Mouse (Mus musculus) Patski (cell line): ENCODE results near the gene Gm3233. TPM values are rescaled to one million over a fixed set of nuclear protein-coding genes. Genes with fewer than 3 reads are reported as not detected.
"Not testable (repeated sequence)": the region's sequence is repeated elsewhere in the genome, so short reads cannot be mapped to it uniquely, and the experiment has no call there.

Experiments
- ATAC-seq: fragments of 100-300 bp; one replicate; pipeline ENCODE4 v1.8.0; 2021
- CTCF ChIA-PET: fragments of 350-600 bp; sonication (Branson Sonifier 250); formaldehyde crosslinking; loops from one replicate; lab custom pipeline; 2022; ENCODE audit warnings: inconsistent platforms; lab: Charles Lee
- POLR2A ChIA-PET: fragments of 350-600 bp; sonication (Branson Sonifier 250); formaldehyde crosslinking; loops from one replicate; lab custom pipeline; 2022; ENCODE audit warnings: antibody characterized with exemption, inconsistent platforms; lab: Charles Lee
- DNase-seq: peaks from one replicate; pipeline ENCODE4 v3.0.0-alpha.2; 2011; ENCODE audit warnings: low read depth, low spot score
- H3K27me3 ChIP-seq: fragments of 371-371 bp; one replicate; pipeline ENCODE4 v1.5.1; 2021
- CTCF ChIP-seq: fragments of 100-300 bp; IDR thresholded peaks from one replicate; pipeline ENCODE4 v1.5.1; 2021
- in situ Hi-C: fragments of 300-500 bp; cut with MboI; formaldehyde crosslinking; loops from 3 replicates; pipeline ENCODE4 v1.11.1; 2018; ENCODE audit warnings: low pct_unique_long_range_greater_than_20kb, mixed read lengths
- polyA plus RNA-seq: library from polyadenylated mRNA; unstranded; gene quantifications from one replicate; pipeline ENCODE4 v1.2.3, GENCODE M21; 2021

Gene Gm3233
- polyA plus RNA-seq: not detected

DNA sequence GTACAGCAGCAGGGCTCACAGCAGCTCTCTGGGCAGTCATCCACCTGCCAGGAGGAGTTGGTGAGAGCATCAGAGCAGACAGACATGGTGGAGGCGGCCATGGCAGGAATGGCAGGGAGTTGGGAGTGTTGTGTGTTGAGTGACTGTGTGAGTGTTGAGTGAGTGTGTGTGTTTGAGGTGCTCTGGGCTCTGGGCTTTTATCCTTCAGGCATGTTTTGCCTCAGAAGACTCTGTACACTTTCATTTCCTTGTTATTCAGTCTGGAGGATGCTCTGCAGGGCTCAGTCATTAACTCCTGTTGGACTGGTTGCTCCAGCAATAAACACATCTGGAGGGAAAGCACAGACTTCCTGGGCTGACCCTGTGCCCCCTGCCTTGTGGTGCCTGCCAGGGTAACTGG is at the start of gene Gm3233:
Gm3233 (minus strand) TSS at position 101 of the 400 bp plus-strand sequence.
- POLR2A ChIA-PET, ATAC-seq, in situ Hi-C loops, DNase-seq, H3K27me3 ChIP-seq, CTCF ChIA-PET: not testable (repeated sequence)

- CTCF ChIA-PET: no interaction called here
- in situ Hi-C loops: no loop called here
- no peak for TF ChIP-seq CTCF
- ATAC-seq: no peak
- H3K27me3 ChIP-seq: peaks cover 18% of the 10 kb centered on the region
- POLR2A ChIA-PET: no interaction called here
- no peak for DNase-seq
Measured at GRCm38 (mm10) chr10:77804095-77804494, 44.6 kb upstream of the Gm3233 start.

DNA sequence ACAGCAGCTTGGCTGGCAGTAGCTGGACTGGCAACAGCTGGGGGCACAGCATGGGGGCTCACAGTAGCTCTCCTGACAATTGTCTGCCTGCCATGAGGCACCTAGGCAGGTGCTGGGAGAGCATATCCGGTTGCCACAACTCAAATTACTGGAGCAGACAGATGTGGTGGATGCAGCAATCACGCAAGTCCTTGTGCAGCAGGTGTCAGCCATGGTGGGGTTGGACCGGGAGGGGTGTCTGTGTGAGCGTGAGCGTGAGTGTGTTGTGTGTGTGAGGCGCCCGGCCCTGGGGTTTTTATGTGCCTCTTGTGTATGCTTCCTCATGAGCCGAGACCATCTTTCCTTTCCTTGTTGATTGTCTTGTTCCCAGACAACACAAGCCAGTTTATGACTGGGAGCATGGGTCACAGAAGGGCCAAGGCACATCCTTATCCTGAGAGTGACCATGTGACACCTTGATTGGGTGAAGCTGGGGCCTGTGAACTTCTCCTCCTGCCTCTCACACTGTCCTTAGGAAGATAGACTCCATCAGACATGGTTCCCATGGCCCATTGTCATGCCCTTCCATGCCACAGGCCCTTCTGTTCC is 39.5 kb upstream of the Gm3233 start, which contains the start of gene Gm19668:
Gm19668 (minus strand) TSS at position 213 of the 588 bp plus-strand sequence.
- in situ Hi-C loops: no loop called here
- no peak for TF ChIP-seq CTCF
- ATAC-seq (no peak), DNase-seq (no peak)
- peaks cover 25% of the 10 kb centered on the region for H3K27me3 ChIP-seq
- ChIA-PET CTCF (no interaction called here), POLR2A (no interaction called here)

DNA sequence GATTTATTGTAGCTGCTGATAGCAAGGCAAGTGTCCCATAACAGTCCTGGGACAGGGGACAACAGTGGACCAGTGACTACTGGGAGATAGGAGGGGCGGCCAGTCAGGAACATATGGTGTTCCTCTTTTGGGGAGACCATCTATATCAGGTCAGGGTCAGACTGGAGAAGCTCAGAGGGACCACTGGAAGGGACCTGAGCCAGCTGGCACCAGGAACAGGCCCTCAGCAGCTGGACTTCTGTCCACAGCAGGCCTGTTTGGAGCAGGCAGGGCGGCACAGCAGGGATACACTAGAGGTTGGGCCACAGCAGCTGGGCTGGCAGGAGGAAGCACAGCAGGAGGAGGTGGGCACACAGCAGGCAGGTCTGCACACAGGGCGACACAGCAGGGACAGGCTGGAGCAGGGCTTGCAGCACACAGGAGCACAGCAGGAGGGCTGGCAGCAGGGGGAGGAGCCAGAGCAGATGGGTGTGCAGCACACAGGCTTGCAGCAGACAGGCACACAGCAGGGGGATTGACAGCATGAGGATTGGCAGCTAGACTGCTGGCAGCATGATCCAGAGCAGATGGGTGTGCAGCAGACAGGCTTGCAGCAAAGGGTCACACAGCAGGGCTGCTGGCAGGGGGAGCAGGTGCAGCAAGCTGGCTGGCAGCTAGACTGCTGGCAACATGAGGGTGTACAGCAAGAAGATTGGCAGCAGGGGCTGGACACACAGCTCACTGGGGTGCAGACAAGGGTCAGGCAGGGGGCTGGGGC is 38.9 kb upstream of the Gm3233 start:
- in situ Hi-C loops, ATAC-seq, DNase-seq, POLR2A ChIA-PET, CTCF ChIA-PET: not testable (repeated sequence)
- peaks cover 25% of the 10 kb centered on the region for H3K27me3 ChIP-seq

DNA sequence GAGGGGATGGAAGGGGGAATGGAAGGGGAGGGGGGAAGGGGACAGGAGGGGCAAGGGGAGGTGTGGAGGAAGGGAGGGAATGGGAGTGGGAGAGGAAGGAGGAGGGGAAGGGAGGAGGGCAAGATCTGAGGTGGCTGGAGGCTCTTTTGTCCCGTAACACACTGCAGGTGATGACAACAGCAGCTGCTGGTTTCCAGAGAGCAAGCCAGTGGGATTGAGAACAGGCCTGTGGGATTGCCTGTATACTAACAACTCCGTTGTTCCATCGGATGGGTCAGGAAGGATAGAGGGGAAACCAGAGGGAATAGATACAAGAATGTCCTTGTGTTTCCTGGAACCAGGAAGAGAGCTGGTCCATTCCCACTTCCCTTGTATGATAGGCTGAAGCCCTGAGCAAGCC is 38.2 kb upstream of the Gm3233 start:
- no peak for ATAC-seq
- in situ Hi-C loops: no loop called here
- peaks cover 25% of the 10 kb centered on the region for H3K27me3 ChIP-seq
- no peak for TF ChIP-seq CTCF
- no peak for DNase-seq
- POLR2A ChIA-PET: no interaction called here
- CTCF ChIA-PET: no interaction called here

DNA sequence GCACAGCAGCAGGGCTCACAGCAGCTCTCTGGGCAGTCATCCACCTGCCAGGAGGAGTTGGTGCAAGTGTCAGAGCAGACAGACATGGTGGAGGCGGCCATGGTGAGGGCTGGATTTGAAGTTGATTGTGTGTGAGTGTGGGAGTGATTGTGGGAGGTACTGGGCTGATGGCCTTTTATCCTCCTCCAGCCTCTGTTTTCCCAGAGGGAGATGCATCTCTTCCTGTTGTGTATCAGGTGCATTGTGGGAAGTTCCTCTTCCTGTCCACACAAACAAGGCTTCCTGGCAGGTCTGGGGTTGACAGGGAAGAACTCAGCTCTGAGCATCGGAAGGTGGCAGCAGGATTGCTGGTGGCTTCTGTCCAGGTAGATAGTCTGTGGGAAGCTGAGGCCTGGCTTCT is 35.5 kb upstream of the Gm3233 start, which contains the start of gene Gm9639:
Gm9639 (minus strand) TSS at position 101 of the 400 bp plus-strand sequence.
- ATAC-seq (no peak), DNase-seq (no peak)
- CTCF ChIA-PET: no interaction called here
- POLR2A ChIA-PET: no interaction called here
- TF ChIP-seq CTCF: no peak
- in situ Hi-C loops: no loop called here
- H3K27me3 ChIP-seq: peaks cover 12% of the 10 kb centered on the region

DNA sequence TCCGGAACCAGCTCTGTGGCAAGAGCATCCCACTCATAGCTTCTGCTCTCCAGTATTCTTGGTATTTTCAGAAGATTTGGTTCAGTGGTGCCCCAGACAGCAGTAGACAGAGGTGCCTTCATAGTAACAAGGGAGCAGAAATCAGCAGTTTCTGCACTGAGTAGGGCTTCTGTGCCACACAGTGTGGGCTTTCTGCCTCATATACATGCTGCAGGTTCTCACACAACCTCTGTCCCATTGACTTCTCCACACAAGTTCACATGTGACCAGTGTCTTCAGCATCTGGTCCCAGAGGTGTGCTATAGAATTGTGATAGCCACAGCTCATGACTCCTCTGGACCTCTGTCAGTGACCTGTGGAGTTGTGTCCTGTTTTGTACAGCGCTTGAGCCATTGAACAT is 29.1 kb upstream of the Gm3233 start:
- in situ Hi-C loops: no loop called here
- CTCF ChIA-PET: no interaction called here
- no peak for TF ChIP-seq CTCF
- POLR2A ChIA-PET: no interaction called here
- no peak for DNase-seq
- no peaks in the 10 kb centered on the region for H3K27me3 ChIP-seq
- no peak for ATAC-seq

DNA sequence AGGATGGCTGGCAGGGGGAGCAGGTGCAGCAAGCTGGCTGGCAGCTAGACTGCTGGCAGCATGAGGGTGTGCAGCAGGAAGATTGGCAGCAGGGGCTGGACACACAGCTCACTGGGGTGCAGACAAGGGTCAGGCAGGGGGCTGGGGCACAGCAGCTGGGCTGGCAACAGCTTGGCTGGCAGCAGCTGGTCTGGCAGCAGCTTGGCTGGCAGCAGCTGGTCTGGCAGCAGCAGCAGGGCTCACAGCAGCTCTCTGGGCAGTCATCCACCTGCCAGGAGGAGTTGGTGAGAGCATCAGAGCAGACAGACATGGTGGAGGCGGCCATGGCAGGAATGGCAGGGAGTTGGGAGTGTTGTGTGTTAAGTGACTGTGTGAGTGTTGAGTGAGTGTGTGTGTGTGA is 28.4 kb upstream of the Gm3233 start, which contains the start of gene Gm7137:
Gm7137 (minus strand) TSS at position 325 of the 400 bp plus-strand sequence.
- POLR2A ChIA-PET, ATAC-seq, in situ Hi-C loops, DNase-seq, CTCF ChIA-PET, H3K27me3 ChIP-seq: not testable (repeated sequence)

DNA sequence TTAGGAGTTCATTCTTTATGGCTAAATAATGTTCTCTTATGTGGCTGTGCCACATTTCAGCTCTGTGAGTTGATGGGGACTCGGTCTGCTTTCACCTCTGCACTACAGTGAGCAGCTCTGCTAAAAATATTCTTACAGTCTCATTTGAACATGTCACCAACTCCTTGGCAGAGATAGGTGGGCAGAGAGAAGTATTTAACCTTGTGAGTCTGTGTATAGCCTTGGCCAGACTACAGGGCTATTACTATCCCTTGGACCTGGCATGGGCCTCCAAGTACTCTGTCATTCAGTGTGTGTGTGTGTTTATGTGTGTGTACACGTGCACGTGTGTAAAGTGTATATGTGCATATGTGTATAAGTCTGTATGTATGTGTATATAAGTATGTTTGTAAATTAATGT is 23.9 kb upstream of the Gm3233 start:
- DNase-seq, in situ Hi-C loops, POLR2A ChIA-PET, ATAC-seq, H3K27me3 ChIP-seq, CTCF ChIA-PET: not testable (repeated sequence)

DNA sequence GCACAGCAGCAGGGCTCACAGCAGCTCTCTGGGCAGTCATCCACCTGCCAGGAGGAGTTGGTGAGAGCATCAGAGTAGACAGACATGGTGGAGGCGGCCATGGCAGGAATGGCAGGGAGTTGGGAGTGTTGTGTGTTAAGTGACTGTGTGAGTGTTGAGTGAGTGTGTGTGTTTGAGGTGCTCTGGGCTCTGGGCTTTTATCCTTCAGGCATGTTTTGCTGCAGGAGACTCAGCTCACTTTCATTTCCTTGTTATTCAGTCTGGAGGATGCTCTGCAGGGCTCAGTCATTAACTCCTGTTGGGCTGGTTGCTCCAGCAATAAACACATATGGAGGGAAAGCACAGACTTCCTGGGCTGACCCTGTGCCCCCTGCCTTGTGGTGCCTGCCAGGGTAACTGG is 23.0 kb upstream of the Gm3233 start, which contains the start of gene Gm3250:
Gm3250 (minus strand) TSS at position 101 of the 400 bp plus-strand sequence.
- DNase-seq, ATAC-seq, H3K27me3 ChIP-seq, POLR2A ChIA-PET, in situ Hi-C loops, CTCF ChIA-PET: not testable (repeated sequence)

DNA sequence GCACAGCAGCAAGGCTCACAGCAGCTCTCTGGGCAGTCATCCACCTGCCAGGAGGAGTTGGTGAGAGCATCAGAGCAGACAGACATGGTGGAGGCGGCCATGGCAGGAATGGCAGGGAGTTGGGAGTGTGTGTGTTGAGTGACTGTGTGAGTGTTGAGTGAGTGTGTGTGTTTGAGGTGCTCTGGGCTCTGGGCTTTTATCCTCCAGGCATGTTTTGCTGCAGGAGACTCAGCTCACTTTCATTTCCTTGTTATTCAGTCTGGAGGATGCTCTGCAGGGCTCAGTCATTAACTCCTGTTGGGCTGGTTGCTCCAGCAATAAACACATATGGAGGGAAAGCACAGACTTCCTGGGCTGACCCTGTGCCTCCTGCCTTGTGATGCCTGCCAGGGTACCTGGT is 17.4 kb upstream of the Gm3233 start, which contains the start of gene Gm7138:
Gm7138 (minus strand) TSS at position 101 of the 400 bp plus-strand sequence.
- POLR2A ChIA-PET, ATAC-seq, H3K27me3 ChIP-seq, CTCF ChIA-PET, DNase-seq, in situ Hi-C loops: not testable (repeated sequence)

GRCm38 (mm10) chr10:77772142-77772541 is 12.7 kb upstream of the Gm3233 start:
- POLR2A ChIA-PET, CTCF ChIA-PET, in situ Hi-C loops, DNase-seq, H3K27me3 ChIP-seq, ATAC-seq: not testable (repeated sequence)

DNA sequence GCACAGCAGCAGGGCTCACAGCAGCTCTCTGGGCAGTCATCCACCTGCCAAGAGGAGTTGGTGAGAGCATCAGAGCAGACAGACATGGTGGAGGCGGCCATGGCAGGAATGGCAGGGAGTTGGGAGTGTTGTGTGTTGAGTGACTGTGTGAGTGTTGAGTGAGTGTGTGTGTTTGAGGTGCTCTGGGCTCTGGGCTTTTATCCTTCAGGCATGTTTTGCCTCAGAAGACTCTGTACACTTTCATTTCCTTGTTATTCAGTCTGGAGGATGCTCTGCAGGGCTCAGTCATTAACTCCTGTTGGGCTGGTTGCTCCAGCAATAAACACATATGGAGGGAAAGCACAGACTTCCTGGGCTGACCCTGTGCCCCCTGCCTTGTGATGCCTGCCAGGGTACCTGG is 11.7 kb upstream of the Gm3233 start, which contains the start of gene Gm3238:
Gm3238 (minus strand) TSS at position 101 of the 400 bp plus-strand sequence.
- H3K27me3 ChIP-seq, DNase-seq, CTCF ChIA-PET, POLR2A ChIA-PET, in situ Hi-C loops, ATAC-seq: not testable (repeated sequence)
